Mouse (Mus musculus) embryonic fibroblast, embryonic 13.5 days (primary cell): ENCODE data around the gene Mdga1.

ENCODE experiments used
- CTCF ChIP-seq: IDR thresholded peaks from 2 replicates; pipeline ENCODE4 v1.5.1; 2011; ENCODE audit warnings: mild to moderate bottlenecking, control low read depth, low read length, moderate library complexity, borderline replicate concordance; ENCODE audit not compliant: insufficient read depth
- POLR2A ChIP-seq: IDR thresholded peaks from 2 replicates; pipeline ENCODE4 v1.6.1; 2011; ENCODE audit warnings: low read depth, mild to moderate bottlenecking, control low read depth, low read length, moderate library complexity

DNA sequence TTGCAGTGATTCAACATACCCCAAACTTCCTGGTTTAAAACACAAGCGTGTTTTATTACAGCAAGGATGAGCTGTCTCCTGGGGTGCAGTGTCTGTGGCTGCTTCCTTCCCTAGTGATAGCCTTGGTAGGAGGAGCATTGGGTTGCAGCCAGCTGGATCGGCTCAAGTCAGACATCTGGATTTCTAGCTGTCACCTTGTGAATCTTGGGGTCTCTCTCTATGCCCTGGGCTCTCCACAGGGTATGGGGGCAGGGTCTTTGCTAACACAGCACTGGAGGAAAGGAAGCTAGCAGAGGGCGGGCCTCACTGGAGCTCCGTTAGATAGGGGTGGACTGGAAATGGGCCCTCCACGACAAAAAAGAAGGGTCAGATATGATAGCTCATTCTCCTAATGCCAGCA, 57.2 kb downstream of the Mdga1 start:
- TF ChIP-seq CTCF, result no peak
- TF ChIP-seq POLR2A, result no peak
